Mouse (Mus musculus) C2C12 (cell line): ENCODE measurements at regions not wholly inside any gene's neighbourhood (a gene's known extent, or its start where the extent isn't known, plus 50 kb on each side); places are given as distances from the start of the nearest gene placed in this dataset.

ENCODE experiments used
- CEBPB ChIP-seq: IDR thresholded peaks from one replicate; pipeline ENCODE4 v1.6.1; 2011; ENCODE audit warnings: low read depth, mild to moderate bottlenecking, control low read depth, moderate library complexity
- CTCF ChIP-seq: IDR thresholded peaks from one replicate; pipeline ENCODE4 v1.5.1; 2011; ENCODE audit not compliant: control insufficient read depth, insufficient read depth, insufficient read length
- FOSL1 ChIP-seq: IDR thresholded peaks from one replicate; pipeline ENCODE4 v1.8.0; 2011; ENCODE audit warnings: mild to moderate bottlenecking, low read length; ENCODE audit not compliant: poor library complexity, insufficient read depth, severe bottlenecking
- MAX ChIP-seq: IDR thresholded peaks from one replicate; pipeline ENCODE4 v1.6.1; 2011; ENCODE audit warnings: mild to moderate bottlenecking, control low read depth
- MYOD1 ChIP-seq: IDR thresholded peaks from one replicate; pipeline ENCODE4 v1.6.1; 2011; ENCODE audit warnings: low read depth; ENCODE audit not compliant: control insufficient read depth, insufficient read length
- MYOG ChIP-seq: IDR thresholded peaks from one replicate; pipeline ENCODE4 v1.6.1; 2011; ENCODE audit not compliant: control insufficient read depth, insufficient read length; ENCODE audit errors: extremely low read depth
- USF1 ChIP-seq: IDR thresholded peaks from one replicate; pipeline ENCODE4 v1.6.1; 2011; ENCODE audit warnings: low read depth, mild to moderate bottlenecking, control low read depth, moderate library complexity

GRCm38 (mm10) chr11:63246052-63246661, 117.4 kb downstream of the Pmp22 start:
- TF ChIP-seq CTCF: no peak
- TF ChIP-seq CEBPB: no peak
- TF ChIP-seq MYOG: no peak
- TF ChIP-seq MAX: no peak
- TF ChIP-seq USF1: no peak
- no peak for TF ChIP-seq MYOD1
- no peak for TF ChIP-seq FOSL1
